Mouse (Mus musculus) testis, adult 2 months (tissue): ENCODE results near the gene Olfr1377.

ENCODE experiments used
- CTCF ChIP-seq: fragments of 200-500 bp; IDR thresholded peaks from 2 replicates; pipeline ENCODE4 v1.5.1; 2012; ENCODE audit warnings: low read depth, mild to moderate bottlenecking, inconsistent platforms, low read length, moderate library complexity; ENCODE audit not compliant: control insufficient read depth, insufficient read depth, insufficient replicate concordance
- POLR2A ChIP-seq: fragments of 200-500 bp; IDR thresholded peaks from 2 replicates; pipeline ENCODE4 v1.6.1; 2012; ENCODE audit warnings: low read depth, mild to moderate bottlenecking, inconsistent platforms, low read length, moderate library complexity; ENCODE audit not compliant: control insufficient read depth

DNA sequence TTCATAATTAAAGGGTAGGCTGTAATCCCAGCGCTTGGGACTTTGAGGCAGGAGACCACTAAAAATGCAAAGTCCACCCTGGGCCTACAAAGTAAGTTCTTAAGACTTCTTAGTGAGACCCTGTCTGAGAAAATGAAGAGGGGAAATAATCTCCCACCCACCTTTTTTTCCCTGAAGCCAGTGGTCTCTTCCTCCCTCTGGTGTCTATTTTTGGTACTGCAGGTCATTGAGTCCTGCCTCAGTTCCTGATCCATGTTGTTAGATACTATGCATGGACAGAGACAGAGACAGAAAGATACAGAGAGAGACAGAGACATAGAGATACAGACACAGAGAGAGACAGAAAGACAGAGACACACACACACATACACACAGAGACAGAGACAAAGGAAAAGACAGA, 51.1 kb downstream of the Olfr1377 start:
- no peak for TF ChIP-seq POLR2A
- no peak; the same call in 1 of the 2 replicates for TF ChIP-seq CTCF
